Mouse (Mus musculus) macrophage (primary cell): ENCODE results near the gene Onecut1. TPM values are rescaled to one million over a fixed set of nuclear protein-coding genes. Genes with fewer than 3 reads are reported as not detected.

Experiments
- polyA plus RNA-seq: library from polyadenylated mRNA; stranded (reverse); fragments of 250-400 nt; gene quantifications from 3 replicates; pipeline ENCODE4 v1.2.4, GENCODE M21; 2018; ENCODE audit warnings: inconsistent platforms

The Onecut1 gene
- polyA plus RNA-seq, 1 experiment from 2014 or later: not detected

Other genes starting within 250 kb of the Onecut1 start
- gene Fam214a, start 91.0 kb downstream of the Onecut1 start, polyA plus RNA-seq: 2.3 to 14.6 TPM (median 12.4 TPM) in 3 replicates
- 94.3 to 161 TPM (median 114 TPM) in 3 replicates for gene Arpp19, start 175.7 kb downstream of the Onecut1 start, polyA plus RNA-seq
- gene Myo5a, start 209.1 kb downstream of the Onecut1 start, polyA plus RNA-seq: 290 to 945 TPM (median 467 TPM) in 3 replicates